11 mouse cellular contexts compared by ENCODE assay signal in the genomic region with DNA sequence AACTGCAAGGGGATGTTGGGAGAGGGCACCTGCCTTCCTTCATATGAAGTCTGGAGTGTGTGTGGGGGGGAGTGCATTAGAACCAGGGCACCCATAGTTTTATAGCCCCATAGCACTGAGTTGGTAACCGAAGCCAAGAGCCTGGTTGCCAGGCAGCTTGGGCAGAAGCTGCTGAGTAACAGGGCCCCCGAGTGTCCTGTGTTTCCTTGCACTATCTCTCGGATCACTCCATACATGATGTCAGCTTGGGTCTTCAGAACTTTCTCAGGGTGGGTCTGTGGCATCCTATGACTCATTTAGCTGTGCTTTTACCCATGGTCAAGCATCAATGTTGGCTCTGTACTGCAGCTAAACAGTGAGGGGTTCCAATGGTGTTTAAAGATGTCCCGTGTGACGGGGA. TPM values are rescaled to one million over a fixed set of nuclear protein-coding genes. Genes with fewer than 3 reads are reported as not detected.
DNase-seq lines count a peak whose midpoint lies in the region; ATAC-seq lines count a peak whose summit lies in the region.
"Had no signal": no experiment of that assay in that cellular context is flagged by ENCODE, and none has a peak within 500 bp of the region (broad histone marks: within the 10 kb centered on the region; RNA-seq: fewer than 3 reads in every experiment).

No protein-coding gene starts in this region.

- H3K4me1 ChIP-seq in heart, embryonic 14.5 days (ENCODE audit: control insufficient read depth in 2 of 2, insufficient read depth in 2 of 2, low read length in 2 of 2): peaks cover 52 to 75% of the 10 kb centered on the region in 2 experiments
- peaks cover 36% of the 10 kb centered on the region for H3K4me1 ChIP-seq in midbrain, embryonic 16.5 days (ENCODE audit: control insufficient read depth, insufficient read depth, low read length)
- peaks cover 51% of the 10 kb centered on the region for H3K4me1 ChIP-seq in midbrain, embryonic 13.5 days (replicated peaks)
- H3K4me1 ChIP-seq in limb, embryonic 15.5 days: peaks cover 81% of the 10 kb centered on the region

- peak overlapping the region; percentile 67 for H3K9ac ChIP-seq in heart, embryonic 14.5 days (ENCODE audit: low read length)
- 0 out of 2 replicates have a peak overlapping the region, but pooled peaks have one; percentile 6 for H3K9ac ChIP-seq in midbrain, embryonic 16.5 days (ENCODE audit: low read depth, low read length)
- H3K9ac ChIP-seq in midbrain, embryonic 13.5 days (replicated peaks): no peak overlapping the region
- no peak overlapping the region for H3K9ac ChIP-seq in limb, embryonic 15.5 days

- no peak for DNase-seq in heart, adult 9 months (ENCODE audit: low spot score in 2 of 2)
- no peak for DNase-seq in thymus, postnatal 4 days
- DNase-seq in cerebellum, adult 11 months: no peak
- DNase-seq: layer of hippocampus, postnatal 36 days had no signal

- H3K27me3 ChIP-seq in heart, embryonic 14.5 days (ENCODE audit: control insufficient read depth, insufficient read depth, low read length): no peaks in the 10 kb centered on the region
- no peaks in the 10 kb centered on the region for H3K27me3 ChIP-seq in midbrain, embryonic 16.5 days (ENCODE audit: control insufficient read depth, insufficient read depth, low read depth, low read length)
- H3K27me3 ChIP-seq in midbrain, embryonic 13.5 days: no peaks in the 10 kb centered on the region
- H3K27me3 ChIP-seq in limb, embryonic 15.5 days: no peaks in the 10 kb centered on the region

- H3K9me3 ChIP-seq in heart, embryonic 14.5 days (ENCODE audit: control insufficient read depth, low read length): no peaks in the 10 kb centered on the region
- H3K9me3 ChIP-seq in midbrain, embryonic 16.5 days (replicated peaks; ENCODE audit: control insufficient read depth, low read length, poor library complexity, severe bottlenecking): no peaks in the 10 kb centered on the region
- H3K9me3 ChIP-seq in midbrain, embryonic 13.5 days: no peaks in the 10 kb centered on the region
- H3K9me3 ChIP-seq in limb, embryonic 15.5 days: no peaks in the 10 kb centered on the region
- H3K9me3 ChIP-seq: forebrain, embryonic 10.5 days had no signal

- no peak for ATAC-seq in heart, embryonic 14.5 days (ENCODE audit: insufficient number of reproducible peaks, insufficient read depth, low FRiP score, low read depth)
- ATAC-seq in midbrain, embryonic 16.5 days: no peak
- no peak for ATAC-seq in midbrain, embryonic 13.5 days
- no peak for ATAC-seq in limb, embryonic 15.5 days (ENCODE audit: insufficient number of reproducible peaks, low FRiP score, low TSS enrichment, low read depth)
- ATAC-seq in activated CD4-positive, CD25-positive, alpha-beta regulatory T cell, adult 4 months: no peak

- peak overlapping the region; percentile 92 for H3K4me2 ChIP-seq in heart, embryonic 14.5 days (ENCODE audit: low read length)
- peak overlapping the region; percentile 12; the same call in 1 of the 2 replicates for H3K4me2 ChIP-seq in midbrain, embryonic 16.5 days (ENCODE audit: low read length)
- H3K4me2 ChIP-seq in midbrain, embryonic 13.5 days (replicated peaks): no peak overlapping the region
- 0 out of 2 replicates have a peak overlapping the region, but pooled peaks have one; percentile 12 for H3K4me2 ChIP-seq in limb, embryonic 15.5 days

- H3K27ac ChIP-seq in heart, embryonic 14.5 days (replicated peaks in 1 of 2; ENCODE audit: control insufficient read depth in 1 of 2, insufficient read depth in 1 of 2, low read depth in 2 of 2, low read length in 2 of 2): peak overlapping the region; percentile 94 to 99
- H3K27ac ChIP-seq in midbrain, embryonic 16.5 days (ENCODE audit: low read length): no peak overlapping the region
- no peak overlapping the region for H3K27ac ChIP-seq in midbrain, embryonic 13.5 days
- H3K27ac ChIP-seq in limb, embryonic 15.5 days: peak overlapping the region; percentile 82; the same call in 1 of the 2 replicates
- H3K27ac ChIP-seq: forebrain, embryonic 10.5 days had no signal

- H3K36me3 ChIP-seq in heart, embryonic 14.5 days (ENCODE audit: control insufficient read depth, insufficient read depth, low read length): peaks cover 60% of the 10 kb centered on the region
- H3K36me3 ChIP-seq in midbrain, embryonic 16.5 days (ENCODE audit: control insufficient read depth, insufficient read depth, low read length): no peaks in the 10 kb centered on the region; the same call in 1 of the 2 replicates
- 0 out of 2 replicates have a peak, but pooled peaks cover 8% of the 10 kb centered on the region for H3K36me3 ChIP-seq in midbrain, embryonic 13.5 days
- peaks cover 34% of the 10 kb centered on the region for H3K36me3 ChIP-seq in limb, embryonic 15.5 days

- 47% methylated on average over 5 of the region's 5 CpGs for WGBS in heart, embryonic 14.5 days
- 95% methylated on average over 5 of the region's 5 CpGs for WGBS in midbrain, embryonic 16.5 days
- 92% methylated on average over 5 of the region's 5 CpGs for WGBS in midbrain, embryonic 13.5 days
- WGBS in limb, embryonic 15.5 days: 80% methylated on average over 5 of the region's 5 CpGs

- peak overlapping the region in 1 of 2 experiments; percentile 14; a peak in 1 of 4 replicates for H3K4me3 ChIP-seq in heart, embryonic 14.5 days (ENCODE audit: control insufficient read depth in 1 of 2, insufficient read depth in 1 of 2, low read depth in 1 of 2, low read length in 2 of 2)
- no peak overlapping the region for H3K4me3 ChIP-seq in midbrain, embryonic 16.5 days (ENCODE audit: low read depth, low read length)
- H3K4me3 ChIP-seq in midbrain, embryonic 13.5 days (replicated peaks): no peak overlapping the region
- H3K4me3 ChIP-seq in limb, embryonic 15.5 days: no peak overlapping the region
- H3K4me3 ChIP-seq: forebrain, embryonic 10.5 days had no signal

RNA-seq across cellular contexts. Expression of gene Cd81, which starts 4.5 kb away (rescaled TPM):
- polyA plus RNA-seq in heart, embryonic 14.5 days (2014; fragmentation: Nextera tagmentation; extraction: Ambion mirVana): 885 and 947 TPM in 2 replicates
- polyA plus RNA-seq in midbrain, embryonic 16.5 days (2015; fragmentation: Nextera tagmentation; extraction: Ambion mirVana): 364 and 411 TPM in 2 replicates
- 248 and 257 TPM in 2 replicates for polyA plus RNA-seq in midbrain, embryonic 13.5 days (2015; fragmentation: Nextera tagmentation; extraction: Ambion mirVana)
- polyA plus RNA-seq in limb, embryonic 15.5 days (2015; fragmentation: Nextera tagmentation; extraction: Ambion mirVana): 692 and 762 TPM in 2 replicates
- 100 to 1,000 TPM; 155 to 235 TPM for polyA plus RNA-seq in activated CD4-positive, CD25-positive, alpha-beta regulatory T cell, adult 4 months (2017; shearing (Covaris generic))

RNA-seq across cellular contexts. Expression of gene Tssc4, which starts 12.0 kb away (rescaled TPM):
- polyA plus RNA-seq in heart, embryonic 14.5 days (2014; fragmentation: Nextera tagmentation; extraction: Ambion mirVana): 31.3 and 41.1 TPM in 2 replicates
- 90.6 and 90.7 TPM in 2 replicates for polyA plus RNA-seq in midbrain, embryonic 16.5 days (2015; fragmentation: Nextera tagmentation; extraction: Ambion mirVana)
- polyA plus RNA-seq in midbrain, embryonic 13.5 days (2015; fragmentation: Nextera tagmentation; extraction: Ambion mirVana): 102 and 104 TPM in 2 replicates
- polyA plus RNA-seq in limb, embryonic 15.5 days (2015; fragmentation: Nextera tagmentation; extraction: Ambion mirVana): 97.1 and 98.8 TPM in 2 replicates
- polyA plus RNA-seq in activated CD4-positive, CD25-positive, alpha-beta regulatory T cell, adult 4 months (2017; shearing (Covaris generic)): 10 to 100 TPM; 22.8 to 50.7 TPM

RNA-seq across cellular contexts. Expression of gene Trpm5, which starts 37.4 kb away (rescaled TPM):
- polyA plus RNA-seq in heart, embryonic 14.5 days (2014; fragmentation: Nextera tagmentation; extraction: Ambion mirVana): 3.9 and 4.4 TPM in 2 replicates
- 1.5 and 1.8 TPM in 2 replicates for polyA plus RNA-seq in midbrain, embryonic 16.5 days (2015; fragmentation: Nextera tagmentation; extraction: Ambion mirVana)
- polyA plus RNA-seq in midbrain, embryonic 13.5 days (2015; fragmentation: Nextera tagmentation; extraction: Ambion mirVana): 0.95 and 1.2 TPM in 2 replicates
- 22.1 and 22.8 TPM in 2 replicates for polyA plus RNA-seq in limb, embryonic 15.5 days (2015; fragmentation: Nextera tagmentation; extraction: Ambion mirVana)
- not detected for polyA plus RNA-seq in activated CD4-positive, CD25-positive, alpha-beta regulatory T cell, adult 4 months (2017; shearing (Covaris generic))
- polyA plus RNA-seq: cortical plate, adult 2 months had no signal

RNA-seq across cellular contexts. Expression of gene Kcnq1, which starts 49.1 kb away (rescaled TPM):
- 28.1 and 31.1 TPM in 2 replicates for polyA plus RNA-seq in heart, embryonic 14.5 days (2014; fragmentation: Nextera tagmentation; extraction: Ambion mirVana)
- 1.1 and 2.2 TPM in 2 replicates for polyA plus RNA-seq in midbrain, embryonic 16.5 days (2015; fragmentation: Nextera tagmentation; extraction: Ambion mirVana)
- polyA plus RNA-seq in midbrain, embryonic 13.5 days (2015; fragmentation: Nextera tagmentation; extraction: Ambion mirVana): 0.82 and 0.89 TPM in 2 replicates
- polyA plus RNA-seq in limb, embryonic 15.5 days (2015; fragmentation: Nextera tagmentation; extraction: Ambion mirVana): 1.1 and 2.1 TPM in 2 replicates
- polyA plus RNA-seq in activated CD4-positive, CD25-positive, alpha-beta regulatory T cell, adult 4 months (2017; shearing (Covaris generic)): not detected

RNA-seq across cellular contexts. Expression of gene Tspan32, which starts 52.2 kb away (rescaled TPM):
- polyA plus RNA-seq in heart, embryonic 14.5 days (2014; fragmentation: Nextera tagmentation; extraction: Ambion mirVana): 2.3 and 2.7 TPM in 2 replicates
- polyA plus RNA-seq in midbrain, embryonic 16.5 days (2015; fragmentation: Nextera tagmentation; extraction: Ambion mirVana): 0.30 and 0.48 TPM in 2 replicates
- polyA plus RNA-seq in midbrain, embryonic 13.5 days (2015; fragmentation: Nextera tagmentation; extraction: Ambion mirVana): 0.50 and 0.72 TPM in 2 replicates
- 7.2 and 8.3 TPM in 2 replicates for polyA plus RNA-seq in limb, embryonic 15.5 days (2015; fragmentation: Nextera tagmentation; extraction: Ambion mirVana)
- polyA plus RNA-seq in activated CD4-positive, CD25-positive, alpha-beta regulatory T cell, adult 4 months (2017; shearing (Covaris generic)): 100 to 1,000 TPM; 419 to 490 TPM

Comparison
In these comparisons a context has a peak if more than half of its experiments do, and no peak if none do; other contexts are left out.
1. H3K9ac ChIP-seq: peak in heart, embryonic 14.5 days (single experiment) and midbrain, embryonic 16.5 days (single experiment); none in midbrain, embryonic 13.5 days (single experiment) and limb, embryonic 15.5 days (single experiment).
2. H3K27ac ChIP-seq: peak in heart, embryonic 14.5 days (2 of 2) and limb, embryonic 15.5 days (single experiment); none in midbrain, embryonic 16.5 days (single experiment) and midbrain, embryonic 13.5 days (single experiment).